Mouse (Mus musculus): Measurements from ENCODE around the gene Gm21954.

Gm21954 gene

GRCm38 (mm10) chr3:55472110-55472509 is at the start of gene Gm21954:
Gene Gm21954, minus strand, starts transcription at chr3:55472210.
- DNase-seq (ENCODE audit: low read depth, low spot score): no peak

- no peak for DNase-seq (ENCODE audit: low read depth, low spot score)
Observed at GRCm38 (mm10) chr3:55521776-55522175, 49.8 kb upstream of the Gm21954 start.

- peak; percentile 67 for DNase-seq (ENCODE audit: low read depth, low spot score)
Observed at GRCm38 (mm10) chr3:55520240-55521180, 48.5 kb upstream of the Gm21954 start.

- DNase-seq (ENCODE audit: low read depth, low spot score): peak; percentile 8
Observed at GRCm38 (mm10) chr3:55517454-55518014, 45.5 kb upstream of the Gm21954 start.

GRCm38 (mm10) chr3:55515966-55516365 is 44.0 kb upstream of the Gm21954 start:
- DNase-seq (ENCODE audit: low read depth, low spot score): no peak

- DNase-seq (ENCODE audit: low read depth, low spot score): no peak
Observed at GRCm38 (mm10) chr3:55511658-55512057, 39.6 kb upstream of the Gm21954 start.

GRCm38 (mm10) chr3:55510198-55510597 is 38.2 kb upstream of the Gm21954 start:
- no peak for DNase-seq (ENCODE audit: low read depth, low spot score)

GRCm38 (mm10) chr3:55499298-55499697 is 27.3 kb upstream of the Gm21954 start:
- no peak for DNase-seq (ENCODE audit: low read depth, low spot score)

- DNase-seq (ENCODE audit: low read depth, low spot score): no peak
Observed at GRCm38 (mm10) chr3:55496462-55496941, 24.5 kb upstream of the Gm21954 start.

- no peak for DNase-seq (ENCODE audit: low read depth, low spot score)
Observed at GRCm38 (mm10) chr3:55495866-55496265, 23.9 kb upstream of the Gm21954 start.

- DNase-seq (ENCODE audit: low read depth, low spot score): no peak
Observed at GRCm38 (mm10) chr3:55495231-55495630, 23.2 kb upstream of the Gm21954 start.

- peak; percentile 27 for DNase-seq (ENCODE audit: low read depth, low spot score)
Observed at GRCm38 (mm10) chr3:55494348-55494747, 22.3 kb upstream of the Gm21954 start.

GRCm38 (mm10) chr3:55492021-55492420 is 20.0 kb upstream of the Gm21954 start:
- DNase-seq (ENCODE audit: low read depth, low spot score): no peak

GRCm38 (mm10) chr3:55489231-55489990 is 17.4 kb upstream of the Gm21954 start:
- no peak for DNase-seq (ENCODE audit: low read depth, low spot score)

- DNase-seq (ENCODE audit: low read depth, low spot score): no peak
Observed at GRCm38 (mm10) chr3:55483328-55483727, 11.3 kb upstream of the Gm21954 start.

- no peak for DNase-seq (ENCODE audit: low read depth, low spot score)
Observed at GRCm38 (mm10) chr3:55481140-55481539, 9.1 kb upstream of the Gm21954 start.

- no peak for DNase-seq (ENCODE audit: low read depth, low spot score)
Observed at GRCm38 (mm10) chr3:55479306-55479705, 7.3 kb upstream of the Gm21954 start.

GRCm38 (mm10) chr3:55476694-55477093 is 4.7 kb upstream of the Gm21954 start:
- no peak for DNase-seq (ENCODE audit: low read depth, low spot score)

- DNase-seq (ENCODE audit: low read depth, low spot score): no peak
Observed at GRCm38 (mm10) chr3:55473146-55473545, 1.1 kb upstream of the Gm21954 start.

GRCm38 (mm10) chr3:55466348-55466747 is 5.7 kb downstream of the Gm21954 start:
- no peak for DNase-seq (ENCODE audit: low read depth, low spot score)

- no peak for DNase-seq (ENCODE audit: low read depth, low spot score)
Observed at GRCm38 (mm10) chr3:55465785-55466184, 6.2 kb downstream of the Gm21954 start.

GRCm38 (mm10) chr3:55464226-55464625 is 7.8 kb downstream of the Gm21954 start:
- no peak for DNase-seq (ENCODE audit: low read depth, low spot score)
